Mouse (Mus musculus) embryonic facial prominence, embryonic 10.5 days (tissue): ENCODE results near the gene Pdlim5. TPM values are rescaled to one million over a fixed set of nuclear protein-coding genes. Genes with fewer than 3 reads are reported as not detected.
"Not testable (repeated sequence)": the region's sequence is repeated elsewhere in the genome, so short reads cannot be mapped to it uniquely, and the experiment has no call there.

Experiments
- DNase-seq: peaks from one replicate; pipeline ENCODE4 v3.0.0-alpha.2; 2017; ENCODE audit warnings: low spot score
- H3K27ac ChIP-seq: fragments of 300-500 bp; sonication (generic); replicated peaks from 2 replicates; pipeline ENCODE4 v1.5.1; 2016; ENCODE audit warnings: mild to moderate bottlenecking
- H3K27me3 ChIP-seq: fragments of 300-500 bp; sonication (generic); replicated peaks from 2 replicates; pipeline ENCODE4 v1.6.1; 2016; ENCODE audit warnings: low read depth, mild to moderate bottlenecking; ENCODE audit not compliant: poor library complexity, severe bottlenecking
- H3K36me3 ChIP-seq: fragments of 300-500 bp; sonication (generic); replicated peaks from 2 replicates; pipeline ENCODE4 v1.6.1; 2016; ENCODE audit warnings: mild to moderate bottlenecking, moderate library complexity
- H3K4me1 ChIP-seq: fragments of 300-500 bp; sonication (generic); 2 replicates; pipeline ENCODE4 v1.6.1; 2016
- H3K4me3 ChIP-seq: fragments of 300-500 bp; sonication (generic); 2 replicates; pipeline ENCODE4 v1.5.1; 2016; ENCODE audit warnings: mild to moderate bottlenecking, moderate library complexity
- H3K9me3 ChIP-seq: fragments of 300-500 bp; sonication (generic); 2 replicates; pipeline ENCODE4 v1.6.1; 2016; ENCODE audit warnings: mild to moderate bottlenecking
- WGBS: fragments of 180-500 bp; shearing (Covaris S2); methylation state at CpG from one replicate; pipeline ENCODE4 v1.1.7; 2016; 5-methylcytosine and 5-hydroxymethylcytosine counted together
- polyA plus RNA-seq: library from polyadenylated mRNA; unstranded; fragments of >200 nt; fragmentation: Nextera tagmentation; extraction: Ambion mirVana; gene quantifications from 2 replicates; pipeline ENCODE4 v1.2.1, GENCODE M21; 2016

Pdlim5 gene
- polyA plus RNA-seq, 1 experiment from 2014 or later, result 17.2 TPM

DNA sequence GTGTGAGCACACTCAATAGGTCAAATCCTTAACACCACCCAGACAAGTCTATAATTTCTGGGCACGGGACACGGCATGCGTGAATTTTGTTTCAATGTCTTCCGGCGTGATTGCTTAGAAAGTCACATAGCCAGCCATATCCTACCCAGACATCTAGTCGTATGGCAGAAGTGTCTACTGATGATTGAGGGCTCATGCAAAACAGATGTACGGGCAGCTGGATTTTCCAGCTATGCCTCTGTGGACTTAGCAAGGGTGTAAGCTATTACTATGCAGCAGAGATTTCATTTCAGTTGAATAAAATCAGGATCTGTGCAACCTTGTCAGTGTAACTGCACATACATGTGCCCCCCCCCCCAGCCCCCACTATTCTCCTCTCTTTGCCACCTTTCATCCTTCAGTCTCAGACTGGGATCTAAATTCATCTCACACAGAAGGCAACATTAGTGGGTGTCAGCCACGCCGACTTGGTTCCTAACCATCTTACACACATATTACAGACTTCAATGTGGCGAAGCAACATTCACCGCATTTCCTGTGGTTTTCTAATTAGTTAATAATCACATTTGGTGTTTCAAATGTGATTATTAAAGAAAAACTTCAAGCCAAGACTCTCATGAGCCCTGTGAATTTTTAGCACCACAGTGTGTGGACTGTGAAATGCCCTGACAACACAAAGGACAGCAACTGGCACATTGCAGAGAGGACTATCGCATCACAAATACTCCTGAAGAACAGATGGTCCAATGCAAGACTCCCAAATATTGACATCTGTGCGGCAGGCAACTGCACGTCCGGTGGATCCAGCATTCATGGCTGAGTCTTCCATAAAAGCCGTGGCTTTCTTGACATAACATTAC is 161.7 kb downstream of the Pdlim5 start:
- Histone ChIP-seq H3K4me1 (peaks cover 20% of the 10 kb centered on the region), H3K4me3 (no peak overlapping the region), H3K9me3 (no peaks in the 10 kb centered on the region), H3K36me3 (no peaks in the 10 kb centered on the region), H3K27ac (no peak overlapping the region), H3K27me3 (no peaks in the 10 kb centered on the region)
- DNase-seq, result no peak
- 88% methylated on average over 16 of the region's 16 CpGs for WGBS

DNA sequence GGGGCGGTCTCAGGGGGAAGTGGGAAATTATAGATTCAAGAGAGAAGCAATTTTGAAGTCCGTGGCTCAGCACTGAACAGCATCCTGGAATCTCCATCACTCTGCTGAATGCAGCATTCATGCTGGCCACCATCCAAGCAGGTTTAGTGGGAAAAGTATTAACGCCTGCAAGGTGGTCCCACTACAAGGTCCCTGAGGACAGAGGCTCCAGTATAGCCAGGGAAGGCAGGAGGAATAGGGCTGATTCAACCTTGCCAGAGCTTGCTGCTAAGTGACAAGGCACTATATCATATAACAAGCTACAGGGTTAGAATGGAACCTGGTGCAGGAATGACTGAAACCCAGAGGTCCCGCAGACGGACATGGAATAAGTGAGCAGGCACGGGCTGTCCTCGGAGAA is 166.8 kb downstream of the Pdlim5 start:
- WGBS, result 87% methylated on average over 7 of the region's 7 CpGs
- no peaks in the 10 kb centered on the region for H3K27me3 ChIP-seq
- H3K9me3 ChIP-seq, result no peaks in the 10 kb centered on the region
- H3K27ac ChIP-seq, result no peak overlapping the region
- peaks cover 16% of the 10 kb centered on the region for H3K4me1 ChIP-seq
- no peaks in the 10 kb centered on the region for H3K36me3 ChIP-seq
- H3K4me3 ChIP-seq, result no peak overlapping the region
- no peak for DNase-seq

DNA sequence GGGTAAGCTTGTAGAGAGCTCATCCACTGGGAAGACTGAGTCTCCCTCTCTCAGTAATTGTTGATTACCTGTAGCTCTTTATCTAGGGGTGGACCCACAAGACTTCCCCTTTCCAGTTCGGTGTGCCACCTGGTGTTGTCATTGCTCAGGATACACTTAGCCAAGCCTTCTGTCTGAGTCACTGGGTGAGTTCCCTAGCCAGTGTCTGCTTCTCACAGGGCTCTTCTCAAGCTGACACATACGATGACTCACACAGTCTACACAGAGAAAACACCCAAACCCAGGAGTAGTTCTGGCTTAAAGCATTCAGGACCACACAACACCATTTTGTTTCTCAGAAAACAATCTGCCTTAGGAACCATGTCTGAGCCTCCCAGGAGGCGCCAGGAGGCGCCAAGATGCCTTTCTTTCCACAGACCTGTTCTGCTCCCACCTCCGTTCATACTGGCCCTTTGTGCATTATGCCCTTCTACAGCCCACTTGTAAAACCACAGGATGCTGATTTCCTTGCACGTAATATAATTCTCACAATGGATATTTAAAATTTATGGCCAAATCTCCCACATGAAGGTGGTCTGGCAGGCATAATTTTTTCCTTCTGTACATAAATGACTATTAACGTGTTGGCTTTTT is 172.9 kb downstream of the Pdlim5 start:
- 88% methylated on average over 7 of the region's 7 CpGs for WGBS
- H3K4me3 ChIP-seq, result no peak overlapping the region
- no peaks in the 10 kb centered on the region for H3K36me3 ChIP-seq
- DNase-seq, result no peak
- H3K4me1 ChIP-seq, result peaks cover 17% of the 10 kb centered on the region
- no peaks in the 10 kb centered on the region for H3K9me3 ChIP-seq
- no peak overlapping the region for H3K27ac ChIP-seq
- no peaks in the 10 kb centered on the region for H3K27me3 ChIP-seq

DNA sequence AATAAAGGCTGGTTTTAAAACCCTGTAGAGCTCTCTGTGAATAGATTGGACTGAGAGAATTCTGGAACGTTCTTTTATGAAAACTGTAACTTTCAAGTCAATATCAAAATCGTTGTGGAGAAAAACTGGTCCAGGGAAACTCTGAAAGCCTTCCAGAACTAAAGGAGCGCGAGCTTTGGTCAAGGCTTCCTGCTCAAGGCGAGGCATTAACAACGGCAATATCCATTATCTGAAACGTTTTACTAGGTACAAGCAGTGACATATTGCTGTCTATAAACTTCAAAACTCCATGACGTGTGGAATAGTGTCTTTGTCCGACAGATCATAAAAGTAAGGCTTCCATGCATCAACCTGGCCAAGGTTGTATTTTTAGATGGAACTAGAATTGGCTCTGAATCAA is 175.6 kb downstream of the Pdlim5 start:
- Histone ChIP-seq H3K27me3 (no peaks in the 10 kb centered on the region), H3K27ac (no peak overlapping the region), H3K4me1 (peaks cover 3% of the 10 kb centered on the region; the same call in 1 of the 2 replicates), H3K4me3 (no peak overlapping the region), H3K9me3 (no peaks in the 10 kb centered on the region), H3K36me3 (no peaks in the 10 kb centered on the region)
- 92% methylated on average over 9 of the region's 9 CpGs for WGBS
- DNase-seq, result no peak

DNA sequence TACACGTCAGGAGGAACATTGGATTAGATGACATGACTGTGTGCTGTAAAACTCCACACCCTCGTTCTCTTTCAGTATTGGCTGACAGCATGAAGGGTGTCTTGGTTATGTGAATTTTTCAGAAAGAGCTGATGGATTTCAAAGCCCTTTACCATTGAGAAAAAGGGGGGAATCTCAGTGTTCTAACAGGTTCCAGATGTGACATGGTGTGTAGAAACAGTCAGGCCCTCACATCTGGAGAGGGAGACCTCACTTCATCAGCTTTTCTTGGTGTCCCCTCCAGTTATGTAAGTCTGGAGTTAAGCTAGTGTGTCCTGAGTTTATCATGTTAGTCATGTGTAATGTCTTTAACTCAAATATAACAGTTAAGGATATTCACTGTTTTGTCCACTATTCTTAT is 182.7 kb downstream of the Pdlim5 start:
- Histone ChIP-seq H3K27me3 (no peaks in the 10 kb centered on the region), H3K4me3 (no peak overlapping the region), H3K9me3 (no peaks in the 10 kb centered on the region), H3K27ac (no peak overlapping the region), H3K36me3 (no peaks in the 10 kb centered on the region), H3K4me1 (peaks cover 12% of the 10 kb centered on the region)
- no peak for DNase-seq
- 56% methylated on average over 2 of the region's 2 CpGs for WGBS

DNA sequence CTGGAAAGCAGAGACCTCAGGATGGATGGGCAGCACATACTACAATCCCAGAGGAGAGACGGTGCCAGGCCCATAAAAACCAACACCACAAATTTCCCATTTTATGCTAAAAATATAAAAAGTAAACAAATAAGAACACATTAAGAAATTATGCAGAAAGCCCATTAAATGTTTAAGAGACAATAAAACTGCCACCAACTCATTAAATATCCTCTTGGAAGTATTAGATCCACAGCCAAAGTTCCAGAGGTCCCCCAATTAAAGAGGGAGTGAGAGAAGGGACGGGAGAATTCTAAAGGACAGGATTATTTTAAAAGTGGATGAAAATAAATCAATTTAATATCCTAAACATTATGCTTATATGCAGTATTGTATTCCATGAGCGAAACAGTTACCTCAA is 183.3 kb downstream of the Pdlim5 start:
- Histone ChIP-seq H3K4me3 (no peak overlapping the region), H3K27me3 (no peaks in the 10 kb centered on the region), H3K36me3 (no peaks in the 10 kb centered on the region), H3K27ac (no peak overlapping the region), H3K9me3 (no peaks in the 10 kb centered on the region), H3K4me1 (peaks cover 12% of the 10 kb centered on the region)
- 82% methylated on average over 3 of the region's 3 CpGs for WGBS
- DNase-seq, result no peak

DNA sequence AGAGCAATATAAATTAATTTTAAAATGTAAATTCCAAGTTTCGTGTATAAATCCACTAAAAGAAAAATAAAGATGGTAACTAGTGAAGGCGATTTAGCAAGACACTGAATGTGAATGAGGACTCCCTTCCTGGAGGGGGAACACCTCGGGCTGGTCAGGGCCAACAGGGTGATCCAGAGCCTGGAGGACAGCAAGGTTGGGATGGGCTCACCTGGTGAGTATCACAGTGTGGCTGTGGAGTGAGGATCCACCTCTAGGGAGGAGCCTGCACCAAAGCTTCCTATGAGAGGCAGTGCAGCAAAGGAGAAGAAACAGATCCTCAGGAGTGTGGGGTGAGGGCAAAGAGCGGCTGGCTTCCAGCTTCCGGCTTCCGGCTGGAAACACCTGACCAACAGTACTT is 185.5 kb downstream of the Pdlim5 start:
- Histone ChIP-seq H3K4me3 (no peak overlapping the region), H3K27me3 (no peaks in the 10 kb centered on the region), H3K36me3 (no peaks in the 10 kb centered on the region), H3K9me3 (no peaks in the 10 kb centered on the region), H3K27ac (no peak overlapping the region), H3K4me1 (peaks cover 12% of the 10 kb centered on the region)
- 66% methylated on average over 6 of the region's 6 CpGs for WGBS
- no peak for DNase-seq

DNA sequence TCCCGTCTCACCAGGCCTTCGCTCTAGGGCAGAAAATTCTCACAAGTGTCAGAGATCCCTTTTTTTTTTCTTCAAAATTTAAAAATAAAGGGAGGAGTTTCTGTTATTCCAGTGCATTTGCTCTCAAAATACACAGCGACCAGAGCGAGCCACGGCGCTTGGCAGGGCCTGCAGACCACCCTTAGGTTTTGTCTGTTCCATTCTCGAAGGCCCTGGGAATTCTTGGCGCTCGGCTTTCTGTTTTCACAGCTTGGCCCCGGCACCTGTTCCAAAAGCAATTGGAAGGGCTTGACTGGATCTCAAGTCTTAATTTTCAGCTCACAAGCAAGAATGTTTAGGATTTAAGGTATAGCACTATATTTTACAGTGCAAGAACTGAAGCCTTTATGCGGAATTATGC is 186.4 kb downstream of the Pdlim5 start:
- DNase-seq, result no peak

DNA sequence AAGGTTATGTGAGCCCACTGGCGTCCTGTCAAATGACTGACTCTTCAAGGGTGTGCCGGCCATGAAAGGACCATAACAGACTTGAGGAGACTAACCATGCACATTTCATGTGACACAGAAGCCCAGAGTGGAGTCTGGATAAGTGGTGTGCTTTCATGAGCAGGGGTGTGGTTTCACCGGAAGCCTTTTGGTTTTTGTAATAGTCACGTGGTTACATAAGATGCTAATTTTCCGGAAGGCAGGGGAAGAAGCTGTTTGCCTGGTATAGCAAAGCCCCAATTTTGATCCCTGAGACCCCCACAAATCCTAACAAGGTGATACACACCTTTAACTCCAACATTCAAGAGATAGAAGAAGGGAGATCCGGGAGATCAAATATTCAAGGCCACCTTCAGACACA is 188.0 kb downstream of the Pdlim5 start:
- Histone ChIP-seq H3K27me3 (no peaks in the 10 kb centered on the region), H3K27ac (no peak overlapping the region), H3K4me1 (peaks cover 8% of the 10 kb centered on the region), H3K9me3 (peaks cover under 1% of the 10 kb centered on the region; the same call in 1 of the 2 replicates), H3K36me3 (no peaks in the 10 kb centered on the region), H3K4me3 (no peak overlapping the region)
- WGBS, result 89% methylated on average over 6 of the region's 6 CpGs
- no peak for DNase-seq

More for the DNA sequence above, 186.4 kb downstream of the Pdlim5 start:
- H3K9me3 ChIP-seq, result no peaks in the 10 kb centered on the region
- H3K27me3 ChIP-seq, result no peaks in the 10 kb centered on the region
- no peak overlapping the region for H3K4me3 ChIP-seq
- H3K4me1 ChIP-seq, result peaks cover 12% of the 10 kb centered on the region
- H3K36me3 ChIP-seq, result no peaks in the 10 kb centered on the region
- no peak overlapping the region for H3K27ac ChIP-seq
- WGBS, result 85% methylated on average over 11 of the region's 11 CpGs

DNA sequence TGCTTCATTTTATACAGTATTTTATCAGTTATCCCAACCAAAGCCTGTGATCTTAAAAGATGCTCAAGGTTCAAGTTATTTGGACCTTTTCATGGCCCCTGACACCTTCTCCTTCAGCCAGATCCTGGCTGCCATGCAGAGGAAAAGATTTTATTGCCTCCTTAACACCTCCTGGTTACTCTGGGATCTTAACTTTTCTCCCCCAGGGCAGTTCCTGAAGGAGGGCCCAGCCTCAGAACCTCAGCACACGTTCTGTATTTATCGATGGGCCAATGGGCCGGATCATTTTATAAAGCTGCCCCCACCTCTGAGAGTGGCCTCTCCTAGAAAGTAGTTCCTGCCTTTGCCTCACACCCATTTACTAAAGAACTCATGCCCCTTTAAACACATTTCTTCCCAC is 189.2 kb downstream of the Pdlim5 start:
- no peaks in the 10 kb centered on the region for H3K36me3 ChIP-seq
- no peaks in the 10 kb centered on the region for H3K27me3 ChIP-seq
- peaks cover 8% of the 10 kb centered on the region for H3K4me1 ChIP-seq
- 85% methylated on average over 3 of the region's 3 CpGs for WGBS
- no peak for DNase-seq
- no peak overlapping the region for H3K27ac ChIP-seq
- H3K4me3 ChIP-seq, result no peak overlapping the region
- H3K9me3 ChIP-seq, result peaks cover 3% of the 10 kb centered on the region; the same call in 1 of the 2 replicates

DNA sequence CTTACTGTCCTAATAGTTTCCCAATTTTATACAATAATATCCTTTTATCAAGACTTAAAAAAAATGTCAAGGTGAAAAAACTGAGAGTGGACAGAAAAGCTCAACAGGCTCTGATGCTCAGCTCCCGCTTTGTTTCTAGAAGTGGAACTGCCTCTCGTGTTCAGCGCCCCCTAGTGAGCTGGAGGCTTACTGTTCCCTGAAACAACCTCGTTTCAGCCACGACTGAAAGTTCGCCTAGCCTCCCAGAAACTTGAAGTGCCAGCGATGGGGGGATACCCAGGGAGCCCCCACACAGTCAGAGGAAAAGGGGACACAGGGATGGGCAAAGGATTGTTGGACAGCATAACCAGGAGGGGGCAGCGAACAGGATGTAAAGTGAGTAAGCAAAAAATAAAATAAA is 199.4 kb downstream of the Pdlim5 start:
- WGBS, result 87% methylated on average over 8 of the region's 8 CpGs

DNA sequence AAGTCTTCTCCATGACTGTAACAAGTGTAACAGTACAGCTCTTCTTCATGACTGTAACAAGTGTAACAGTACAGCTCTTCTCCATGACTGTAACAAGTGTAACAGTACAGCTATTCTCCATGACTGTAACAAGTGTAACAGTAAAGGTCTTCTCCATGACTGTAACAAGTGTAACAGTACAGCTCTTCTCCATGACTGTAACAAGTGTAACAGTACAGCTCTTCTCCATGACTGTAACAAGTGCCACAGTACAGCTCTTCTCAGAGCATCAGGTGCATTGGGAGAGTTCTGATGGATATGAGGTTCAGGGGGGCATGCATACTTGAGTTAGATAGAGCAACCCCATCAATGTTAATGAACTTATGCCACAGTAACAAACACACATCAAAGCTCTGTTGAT is 203.9 kb downstream of the Pdlim5 start:
- not testable (repeated sequence) for H3K4me1 ChIP-seq, H3K27ac ChIP-seq, H3K36me3 ChIP-seq, H3K9me3 ChIP-seq, H3K27me3 ChIP-seq, DNase-seq, H3K4me3 ChIP-seq

More for the DNA sequence above, 199.4 kb downstream of the Pdlim5 start:
- Histone ChIP-seq H3K9me3 (peaks cover 4% of the 10 kb centered on the region), H3K36me3 (no peaks in the 10 kb centered on the region), H3K4me1 (no peaks in the 10 kb centered on the region), H3K4me3 (no peak overlapping the region), H3K27ac (no peak overlapping the region), H3K27me3 (no peaks in the 10 kb centered on the region)
- DNase-seq, result no peak
